Mouse (Mus musculus) heart, embryonic 12.5 days (tissue): ENCODE data around the gene 6030458C11Rik. TPM values are rescaled to one million over a fixed set of nuclear protein-coding genes. Genes with fewer than 3 reads are reported as not detected.

Experiments used
- ATAC-seq: fragments of 200-750 bp; cut with Nextera tagmentation; 2 replicates; pipeline ENCODE4 v1.8.0; 2017; ENCODE audit warnings: moderate TSS enrichment, moderate library complexity; ENCODE audit not compliant: insufficient number of reproducible peaks, low FRiP score
- H3K27ac ChIP-seq: fragments of 300-500 bp; sonication (generic); 2 replicates; pipeline ENCODE4 v1.5.1; 2016; ENCODE audit warnings: mild to moderate bottlenecking, moderate library complexity; ENCODE audit not compliant: poor library complexity, severe bottlenecking
- H3K27me3 ChIP-seq: fragments of 300-500 bp; sonication (generic); replicated peaks from 2 replicates; pipeline ENCODE4 v1.6.1; 2016; ENCODE audit warnings: mild to moderate bottlenecking, moderate library complexity
- H3K36me3 ChIP-seq: fragments of 300-500 bp; sonication (generic); 2 replicates; pipeline ENCODE4 v1.6.1; 2016; ENCODE audit warnings: mild to moderate bottlenecking, moderate library complexity
- H3K4me1 ChIP-seq: fragments of 300-500 bp; sonication (generic); replicated peaks from 2 replicates; pipeline ENCODE4 v1.6.1; 2016; ENCODE audit warnings: mild to moderate bottlenecking
- H3K4me2 ChIP-seq: fragments of 300-500 bp; sonication (generic); 2 replicates; pipeline ENCODE4 v1.6.1; 2016; ENCODE audit warnings: mild to moderate bottlenecking, moderate library complexity
- H3K4me3 ChIP-seq: fragments of 300-500 bp; sonication (generic); 2 replicates; pipeline ENCODE4 v1.5.1; 2016; ENCODE audit warnings: mild to moderate bottlenecking
- H3K9ac ChIP-seq: fragments of 300-500 bp; sonication (generic); 2 replicates; pipeline ENCODE4 v1.6.1; 2016; ENCODE audit warnings: mild to moderate bottlenecking, moderate library complexity
- H3K9me3 ChIP-seq: fragments of 300-500 bp; sonication (generic); replicated peaks from 2 replicates; pipeline ENCODE4 v1.6.1; 2016; ENCODE audit warnings: mild to moderate bottlenecking, moderate library complexity
- WGBS: fragments of 180-500 bp; shearing (Covaris S2); methylation state at CpG from one replicate; pipeline ENCODE4 v1.1.7; 2016; 5-methylcytosine and 5-hydroxymethylcytosine counted together
- microRNA-seq: library from miRNA; unstranded; fragments of <30 nt; microRNA quantifications from one replicate; pipeline ENCODE4, GENCODE M21; 2017
- polyA plus RNA-seq: library from polyadenylated mRNA; unstranded; fragments of >200 nt; fragmentation: Nextera tagmentation; extraction: Ambion mirVana; gene quantifications from 2 replicates; pipeline ENCODE4 v1.2.1, GENCODE M21; 2016

6030458C11Rik gene
- polyA plus RNA-seq, 1 experiment from 2014 or later = 32.9 TPM

DNA sequence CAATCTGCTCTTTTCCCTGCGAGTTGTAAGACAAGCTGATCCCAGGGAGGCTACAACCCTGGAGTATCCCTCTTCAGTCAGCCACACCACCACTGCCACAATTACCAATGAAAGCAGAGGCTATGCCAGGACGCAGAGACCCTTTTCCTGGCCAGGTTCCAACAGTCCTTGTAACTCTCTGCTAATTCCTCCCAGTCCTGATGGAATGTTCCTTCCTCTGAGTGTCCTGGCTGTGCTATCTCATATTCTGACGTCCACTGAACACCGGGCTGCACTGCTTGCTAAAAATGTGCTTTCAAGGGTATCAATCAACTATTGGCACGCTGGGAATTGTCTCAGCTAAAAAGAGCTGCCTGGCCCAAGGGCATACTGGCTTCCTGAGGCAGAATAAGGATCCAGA is 66.0 kb downstream of the 6030458C11Rik start:
- no peak overlapping the region for H3K4me2 ChIP-seq
- H3K36me3 ChIP-seq = no peaks in the 10 kb centered on the region
- H3K4me3 ChIP-seq = no peak overlapping the region
- ATAC-seq = peak; percentile 76
- H3K27me3 ChIP-seq = no peaks in the 10 kb centered on the region
- no peak overlapping the region for H3K9ac ChIP-seq
- peak overlapping the region; percentile 89 for H3K27ac ChIP-seq
- peaks cover 43% of the 10 kb centered on the region for H3K4me1 ChIP-seq
- H3K9me3 ChIP-seq = no peaks in the 10 kb centered on the region
- 14% methylated on average over 5 of the region's 5 CpGs for WGBS

Small RNA genes lying within 50 kb of the gene (microRNA-seq; reads per million reads assigned to microRNA genes)
- not detected for gene Gm47288

Other genes starting within 250 kb of the 6030458C11Rik start
- 14.2 and 14.4 TPM in 2 replicates for gene Pdzd2, start 84.7 kb downstream of the 6030458C11Rik start, polyA plus RNA-seq
- gene Drosha, start 166 bp upstream of the 6030458C11Rik start, polyA plus RNA-seq = 42.1 and 43.2 TPM in 2 replicates